Mouse (Mus musculus) spleen, adult 10 weeks (tissue): Measurements from ENCODE around the gene Plk1. TPM values are rescaled to one million over a fixed set of nuclear protein-coding genes. Genes with fewer than 3 reads are reported as not detected.

Experiments
- polyA plus RNA-seq: library from polyadenylated mRNA; stranded (reverse); fragments of 350-450 nt; fragmentation: Illumina TruSeq; extraction: RNeasy Lipid Tissue Mini Kit (QIAGEN cat#74804); gene quantifications from one replicate; pipeline ENCODE4 v1.2.3, GENCODE M21; 2015; ENCODE audit warnings: low replicate concordance; ENCODE audit not compliant: insufficient read depth

Gene Plk1
- 6.0 TPM for polyA plus RNA-seq

GRCm38 (mm10) chr7:122158915-122159902 lies at the start of gene Plk1:
Gene Plk1, plus strand, starts transcription at chr7:122159439.

DNA sequence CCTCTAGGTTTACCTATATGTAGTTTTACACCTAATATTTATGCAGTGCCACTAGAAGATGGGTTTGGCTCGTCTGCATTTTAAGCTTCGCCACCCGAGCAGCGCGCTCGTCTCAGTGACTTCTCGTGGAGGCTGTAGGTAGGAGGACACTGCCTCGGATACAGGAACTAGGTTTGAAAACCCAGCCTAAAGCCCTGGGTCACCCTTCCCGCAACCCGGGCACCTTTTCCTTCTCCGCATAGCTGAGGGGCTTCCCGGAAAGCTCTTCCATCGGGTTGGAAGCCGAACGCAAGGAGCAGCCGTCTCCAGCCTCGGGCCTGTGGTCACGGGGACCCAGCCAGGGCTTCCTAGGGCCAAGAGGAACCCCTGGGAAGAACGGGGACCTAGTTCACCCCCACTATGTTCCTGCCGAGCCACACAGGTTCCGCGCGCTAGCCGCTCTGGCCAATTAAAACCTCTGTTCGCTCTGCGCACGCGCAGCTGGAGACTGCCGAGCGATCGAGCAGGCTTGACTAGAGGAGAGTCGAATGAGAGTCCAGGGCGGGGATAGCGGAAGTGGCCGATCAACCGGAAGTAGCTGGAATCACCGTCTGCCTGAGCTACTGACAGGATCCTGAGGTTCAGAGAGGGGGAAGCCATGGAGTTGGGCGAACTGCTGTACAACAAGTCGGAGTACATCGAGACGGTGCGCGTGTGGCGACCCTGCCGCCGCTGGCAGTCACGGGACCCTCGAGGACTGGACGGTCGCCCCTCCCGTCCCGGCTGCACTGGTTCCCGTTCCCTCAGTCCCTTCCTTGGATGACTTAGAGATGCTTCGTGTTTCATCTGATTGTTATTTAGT lies 26.5 kb upstream of the Plk1 start, which contains the start of the genes Palb2 and Dctn5:
Palb2 (minus strand) TSS at position 489 of the 841 bp plus-strand sequence.
Dctn5 (plus strand) TSS at position 545 of the 841 bp plus-strand sequence.

DNA sequence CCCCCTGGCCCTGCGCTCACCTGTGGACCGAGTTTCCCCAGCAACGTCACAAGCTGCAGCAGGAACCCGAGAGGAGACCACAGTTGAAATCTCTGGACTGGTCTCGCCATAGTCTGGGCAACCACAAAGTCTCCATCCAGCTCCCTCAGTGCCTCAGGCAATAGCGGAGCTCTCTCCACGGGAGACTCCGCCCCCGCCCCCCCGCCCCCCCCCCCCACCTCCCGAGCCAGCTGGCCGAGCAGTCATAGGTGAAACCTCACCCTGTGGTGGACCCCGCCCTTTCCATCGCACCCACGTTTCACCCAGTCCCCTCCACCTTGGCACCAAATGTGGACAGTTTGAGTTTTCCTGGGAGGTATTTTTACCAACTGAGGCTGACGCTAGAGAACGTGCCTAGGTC lies 26.8 kb downstream of the Plk1 start, which contains the start of gene Ern2:
Ern2 (minus strand) TSS at position 165 of the 400 bp plus-strand sequence.

GRCm38 (mm10) chr7:122219315-122219801 lies 60.1 kb downstream of the Plk1 start, which contains the start of gene Chp2:
Gene Chp2, plus strand, starts transcription at chr7:122219496.

Other genes starting within 250 kb of the Plk1 start
- gene Cog7, start 177.7 kb upstream of the Plk1 start, polyA plus RNA-seq, result 8.5 TPM
- gene Gga2, start 138.2 kb upstream of the Plk1 start, polyA plus RNA-seq, result 105 TPM
- gene Ubfd1, start 92.3 kb upstream of the Plk1 start, polyA plus RNA-seq, result 43.3 TPM
- gene Ears2, start 92.2 kb upstream of the Plk1 start, polyA plus RNA-seq, result 8.6 TPM
- gene Ndufab1, start 57.6 kb upstream of the Plk1 start, polyA plus RNA-seq, result 174 TPM
- 12.9 TPM for gene Palb2, start 26.5 kb upstream of the Plk1 start, polyA plus RNA-seq
- 159 TPM for gene Dctn5, start 26.4 kb upstream of the Plk1 start, polyA plus RNA-seq
- not detected for gene Ern2, start 26.8 kb downstream of the Plk1 start, polyA plus RNA-seq
- 3.3 TPM for gene Chp2, start 60.1 kb downstream of the Plk1 start, polyA plus RNA-seq
- gene Prkcb, start 129.3 kb downstream of the Plk1 start, polyA plus RNA-seq, result 432 TPM